Mouse (Mus musculus) right cerebral cortex, postnatal 25 days (tissue): Measurements from ENCODE around the gene Rpap1.

Experiments
- DNase-seq: peaks from one replicate; pipeline ENCODE4 v3.0.0; 2022

Gene Rpap1

DNA sequence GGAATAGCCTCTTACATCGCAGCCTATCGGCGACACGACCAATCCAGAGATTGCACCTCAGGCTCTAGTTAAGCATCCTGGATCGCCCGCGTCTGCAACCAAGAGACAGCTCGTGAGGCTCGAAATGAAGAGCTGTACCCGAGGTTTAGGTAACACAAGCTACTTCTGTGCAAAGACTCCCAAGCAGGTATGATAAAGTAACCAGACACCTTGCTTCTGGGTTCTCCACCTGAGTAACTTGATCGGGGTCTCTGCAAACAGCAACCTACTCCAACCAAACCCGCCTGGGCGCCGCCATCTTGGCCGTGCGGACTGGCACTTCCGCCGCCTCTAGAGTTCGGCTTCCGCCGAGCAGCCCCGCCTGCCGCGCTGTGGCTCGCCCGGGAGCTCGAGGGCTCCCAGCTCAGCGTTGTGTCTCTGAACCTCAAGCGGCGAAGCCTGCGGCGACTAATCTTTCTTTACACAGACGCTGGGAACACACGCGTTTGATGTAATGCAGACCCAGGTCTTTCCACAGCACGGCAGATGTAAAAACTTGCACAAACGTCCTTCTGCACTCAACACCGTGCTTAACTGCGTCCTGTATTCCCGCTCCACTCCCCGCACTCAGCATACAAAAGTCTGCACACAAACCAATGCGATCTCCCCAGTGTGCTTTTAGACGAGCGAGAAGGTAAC, at the start of gene Rpap1:
Rpap1 (minus strand) TSS at position 332 of the 678 bp plus-strand sequence.
- peak; percentile 85 for DNase-seq

DNA sequence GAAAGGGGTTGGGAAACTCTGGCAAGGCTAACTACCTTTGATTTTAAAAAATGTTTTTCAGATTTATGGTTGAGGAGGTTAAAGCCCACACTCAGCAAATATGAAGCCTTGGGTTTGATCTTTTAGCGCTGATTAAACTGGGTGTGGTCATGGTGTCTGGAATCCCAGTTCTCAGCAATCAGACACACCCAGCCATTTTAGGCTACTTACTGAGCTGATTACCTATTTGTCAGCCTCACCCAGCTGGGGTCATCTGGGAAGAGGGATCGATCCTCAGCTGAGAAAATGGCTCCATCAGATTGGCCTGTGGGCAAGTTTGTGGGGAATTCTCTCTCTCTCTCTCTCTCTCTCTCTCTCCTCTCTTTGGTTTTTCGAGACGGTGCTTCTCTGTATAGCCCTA, 46.9 kb upstream of the Rpap1 start:
- DNase-seq = no peak

DNA sequence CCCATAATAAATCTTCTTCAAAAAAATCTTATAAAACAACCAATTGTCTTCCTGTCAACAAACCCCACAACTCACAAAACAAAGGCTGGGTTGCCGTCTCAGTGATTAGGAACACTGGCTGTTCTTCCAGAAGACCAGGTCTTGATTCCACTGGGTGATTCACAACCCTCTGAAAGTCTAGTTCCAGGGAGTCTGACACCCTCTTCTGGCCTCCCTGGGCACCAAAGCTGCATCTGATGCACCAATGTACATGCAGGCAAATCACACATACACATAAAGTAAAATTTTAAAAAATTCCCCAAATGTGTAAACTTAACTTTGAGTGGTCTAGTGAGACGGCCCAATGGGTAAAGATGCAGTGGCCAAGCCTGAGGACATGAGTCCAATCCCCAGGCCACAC, 43.2 kb upstream of the Rpap1 start:
- DNase-seq = no peak

DNA sequence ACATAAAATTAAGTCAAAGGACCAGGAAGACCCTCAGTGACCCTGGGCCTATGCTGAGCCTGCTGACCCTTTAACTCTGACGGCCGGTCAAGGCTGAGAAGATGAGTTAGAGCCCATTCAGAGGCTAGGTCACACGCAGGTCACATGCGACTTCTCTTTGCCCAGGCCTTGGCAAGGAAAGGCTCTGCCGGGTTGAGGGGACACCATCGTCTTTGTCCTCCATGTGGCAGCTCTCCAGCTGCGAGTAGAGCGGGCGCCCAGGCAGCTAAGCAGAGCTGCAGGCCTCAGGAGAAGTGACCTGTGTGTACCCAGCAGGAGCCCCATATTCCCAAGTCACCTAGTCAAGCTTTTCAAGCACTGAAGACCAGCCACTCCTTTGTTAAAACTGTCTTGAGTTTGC, 33.8 kb upstream of the Rpap1 start:
- DNase-seq = peak; percentile 31

DNA sequence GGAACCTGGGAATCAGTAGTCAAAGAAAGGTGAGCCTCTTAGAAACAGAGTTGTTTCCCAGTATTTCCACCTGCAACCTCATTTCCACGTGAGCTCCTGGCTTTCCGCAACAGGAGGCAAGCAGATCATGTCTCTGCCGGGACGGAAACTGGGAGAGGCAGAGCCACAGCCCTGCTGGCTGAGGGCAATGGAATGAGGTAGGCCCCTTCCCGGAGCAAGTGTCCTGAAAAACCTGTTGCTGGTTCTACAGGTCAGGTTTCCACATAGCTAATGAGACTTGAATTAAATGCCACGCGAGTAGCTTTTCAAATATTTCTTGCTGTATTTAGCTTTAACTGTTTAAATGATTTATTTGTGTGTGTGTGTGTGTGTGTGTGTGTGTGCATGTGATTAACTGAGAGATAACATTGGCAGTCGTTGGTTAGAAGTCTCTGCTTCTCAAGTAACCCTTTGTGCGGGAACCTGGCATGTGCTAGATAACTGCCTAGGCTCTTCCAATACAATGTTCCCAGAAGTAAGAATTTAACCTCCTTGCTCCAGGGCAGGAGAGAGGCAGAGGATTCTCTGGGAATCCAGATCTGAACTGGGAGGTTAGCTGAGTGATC, 31.4 kb upstream of the Rpap1 start:
- DNase-seq = no peak

DNA sequence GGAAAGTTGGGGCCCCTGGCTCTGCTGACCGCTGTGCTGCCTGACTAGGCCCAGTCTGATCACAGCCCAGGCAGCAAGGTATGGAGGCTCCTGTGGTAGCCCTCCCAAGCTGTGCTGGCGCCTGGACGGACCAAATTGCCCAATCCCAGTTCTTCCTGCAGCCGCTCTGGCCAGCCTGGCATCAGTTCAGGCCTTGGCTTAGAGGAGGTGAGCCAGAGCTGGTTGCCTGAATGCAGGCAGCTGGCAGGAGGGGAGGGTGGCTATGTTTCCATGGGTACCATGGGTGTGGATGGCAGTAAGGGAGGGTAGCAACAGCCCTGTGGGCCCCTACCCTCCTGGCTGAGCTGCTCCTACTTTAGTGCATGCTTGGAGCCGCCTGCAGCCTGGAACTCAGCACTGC, 29.7 kb upstream of the Rpap1 start:
- DNase-seq = peak; percentile 54

DNA sequence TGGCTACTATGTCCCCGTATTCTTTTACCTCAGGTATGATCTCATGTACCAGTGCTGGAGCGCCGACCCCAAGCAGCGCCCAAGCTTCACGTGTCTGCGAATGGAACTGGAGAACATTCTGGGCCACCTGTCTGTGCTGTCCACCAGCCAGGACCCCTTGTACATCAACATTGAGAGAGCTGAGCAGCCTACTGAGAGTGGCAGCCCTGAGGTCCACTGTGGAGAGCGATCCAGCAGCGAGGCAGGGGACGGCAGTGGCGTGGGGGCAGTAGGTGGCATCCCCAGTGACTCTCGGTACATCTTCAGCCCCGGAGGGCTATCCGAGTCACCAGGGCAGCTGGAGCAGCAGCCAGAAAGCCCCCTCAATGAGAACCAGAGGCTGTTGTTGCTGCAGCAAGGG, 29.3 kb upstream of the Rpap1 start:
- DNase-seq = no peak

DNA sequence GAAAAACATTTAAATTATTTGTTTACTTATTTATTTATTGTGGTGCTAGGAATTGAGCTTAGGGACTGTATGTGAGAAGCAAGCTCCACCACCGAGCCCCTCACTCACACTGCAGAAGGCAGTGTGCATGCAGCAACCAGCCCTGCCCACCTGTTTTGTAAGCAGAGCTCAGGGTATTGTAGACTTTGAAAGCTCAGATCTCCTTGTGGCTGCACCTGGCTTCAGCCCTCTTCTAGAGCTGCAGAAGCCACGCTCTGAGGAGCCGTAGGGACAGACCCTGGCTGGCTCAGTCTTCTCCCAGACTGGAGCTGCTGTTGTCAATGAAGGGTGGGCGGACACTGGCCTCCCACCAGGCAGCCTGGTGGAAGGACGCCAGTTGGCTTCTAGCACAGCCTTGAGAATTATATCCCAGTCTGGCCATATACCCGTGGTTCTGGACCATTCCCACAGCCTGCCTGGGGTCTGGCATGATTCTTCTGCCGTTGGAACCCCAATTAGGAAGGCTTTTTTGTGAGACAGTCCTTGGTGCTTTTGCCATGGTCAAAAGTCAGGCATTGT, 27.1 kb upstream of the Rpap1 start:
- DNase-seq = peak; percentile 73

DNA sequence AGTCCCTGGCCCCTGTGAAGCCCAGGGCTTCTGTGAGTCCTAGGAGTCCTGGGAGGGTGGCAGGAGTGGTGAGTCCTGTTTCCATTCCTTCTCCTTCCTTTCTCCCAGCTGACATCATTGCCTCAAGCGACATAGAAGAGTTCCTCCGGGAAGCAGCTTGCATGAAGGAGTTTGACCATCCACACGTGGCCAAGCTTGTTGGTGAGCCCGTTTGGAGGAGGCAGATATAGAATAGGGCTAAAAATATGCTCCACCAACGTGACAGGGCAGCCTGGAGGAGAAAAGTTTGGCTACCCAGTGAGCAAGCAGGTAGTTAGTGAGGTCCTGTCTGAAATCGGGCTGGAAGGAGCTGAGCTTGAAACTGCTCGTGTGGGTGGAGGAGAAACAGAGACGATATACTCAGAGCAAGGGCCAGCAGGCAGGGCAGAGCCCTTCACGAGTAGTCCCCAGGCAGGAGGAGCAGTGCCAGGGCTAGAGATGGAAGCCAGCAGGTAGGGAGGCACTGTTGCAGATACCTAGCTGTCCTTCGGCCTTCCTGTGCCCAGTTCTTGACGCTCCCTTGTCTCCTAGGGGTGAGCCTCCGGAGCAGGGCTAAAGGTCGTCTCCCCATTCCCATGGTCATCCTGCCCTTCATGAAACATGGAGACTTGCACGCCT, 24.3 kb upstream of the Rpap1 start:
- DNase-seq = peak; percentile 48

DNA sequence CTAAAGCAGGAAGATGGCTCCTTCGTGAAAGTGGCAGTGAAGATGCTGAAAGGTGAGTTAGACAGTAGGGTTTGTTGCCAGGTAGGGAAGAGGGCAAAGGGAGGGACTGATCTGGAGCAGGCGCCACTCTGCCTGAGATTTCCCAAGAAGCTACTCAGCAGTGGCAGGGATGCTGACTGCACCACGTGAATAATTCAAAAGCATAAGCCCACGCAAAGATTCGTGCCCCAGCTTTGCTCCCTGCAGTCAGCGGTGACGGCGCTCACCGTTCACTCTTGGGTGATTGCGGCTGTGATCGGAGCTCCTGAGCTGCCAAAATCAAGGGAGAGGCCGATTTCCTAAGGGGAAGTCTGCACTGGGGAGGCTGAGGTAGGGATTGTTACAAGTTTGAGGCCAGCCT, 23.6 kb upstream of the Rpap1 start:
- DNase-seq = no peak

DNA sequence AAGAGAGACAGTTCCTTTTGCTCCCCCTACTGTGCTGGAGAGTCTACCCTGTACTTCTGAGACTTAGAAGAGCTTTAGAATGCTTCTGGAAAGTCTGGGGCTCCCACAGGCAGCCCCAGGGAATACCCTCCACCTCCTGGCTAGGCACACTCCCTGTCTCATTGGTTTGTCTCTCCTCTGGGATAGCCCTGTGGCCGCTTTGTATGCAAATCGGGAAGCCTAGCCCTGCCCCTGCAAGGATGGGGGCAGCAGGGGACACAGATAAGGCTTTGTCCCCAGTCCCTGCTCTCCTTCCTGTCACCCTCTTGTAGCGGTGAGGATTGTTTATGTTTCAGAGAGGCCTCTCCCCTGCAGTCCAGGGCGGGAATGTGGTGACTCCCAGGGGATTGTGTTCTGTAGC, 21.5 kb upstream of the Rpap1 start:
- DNase-seq = no peak

DNA sequence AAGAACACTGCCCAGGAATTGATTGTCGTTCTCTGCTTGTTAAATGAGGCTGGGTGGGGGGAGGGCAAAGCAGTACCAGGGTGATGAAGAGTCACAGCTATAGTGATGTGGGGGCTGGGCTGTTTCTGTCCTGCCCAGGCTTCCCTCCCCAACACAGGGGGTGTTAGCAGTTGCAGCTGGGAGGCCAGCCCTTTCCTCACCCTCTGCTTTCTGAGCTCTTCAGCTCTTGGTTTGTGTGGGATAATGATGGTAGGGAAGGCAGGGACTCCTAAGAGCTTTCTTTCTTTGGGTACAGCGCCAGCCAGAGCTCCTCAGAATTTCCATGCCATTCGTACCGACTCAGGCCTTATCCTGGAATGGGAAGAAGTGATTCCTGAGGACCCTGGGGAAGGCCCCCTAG, 21.1 kb upstream of the Rpap1 start:
- DNase-seq = no peak

DNA sequence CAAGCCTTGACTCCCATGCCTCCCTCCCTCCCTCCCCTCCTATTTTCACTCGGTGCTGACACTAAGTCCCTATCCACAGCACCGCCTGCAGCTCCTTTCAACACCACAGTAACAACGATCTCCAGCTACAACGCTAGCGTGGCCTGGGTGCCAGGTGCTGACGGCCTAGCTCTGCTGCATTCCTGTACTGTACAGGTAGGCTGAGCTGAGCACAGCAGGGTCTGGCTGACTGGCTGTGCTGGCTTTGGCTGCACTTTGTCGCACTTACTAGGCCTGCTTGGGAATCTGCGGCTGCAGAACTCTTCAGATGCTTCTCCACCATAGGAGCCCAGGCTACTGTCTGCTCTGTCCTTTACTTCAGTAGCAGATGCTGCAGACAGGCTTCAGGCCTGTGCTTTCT, 18.2 kb upstream of the Rpap1 start:
- DNase-seq = no peak

DNA sequence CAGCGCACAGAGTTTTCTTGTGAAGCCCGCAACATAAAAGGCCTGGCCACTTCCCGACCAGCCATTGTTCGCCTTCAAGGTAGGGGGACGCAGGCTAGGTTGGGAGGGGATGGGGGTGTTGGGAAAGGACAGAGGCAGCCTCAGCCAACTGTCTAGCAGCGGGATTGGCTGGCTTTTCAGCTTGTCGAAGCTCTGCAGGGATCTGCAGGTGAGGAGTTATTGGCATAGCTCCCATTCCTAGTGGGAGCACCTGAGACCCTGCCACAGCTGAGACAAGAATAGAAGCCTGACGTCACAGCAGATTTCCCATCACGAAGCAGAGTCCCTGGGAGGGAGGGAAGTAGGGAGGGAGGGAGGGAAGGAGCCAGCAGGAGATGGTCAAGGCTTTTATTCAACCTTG, 17.4 kb upstream of the Rpap1 start:
- DNase-seq = no peak

DNA sequence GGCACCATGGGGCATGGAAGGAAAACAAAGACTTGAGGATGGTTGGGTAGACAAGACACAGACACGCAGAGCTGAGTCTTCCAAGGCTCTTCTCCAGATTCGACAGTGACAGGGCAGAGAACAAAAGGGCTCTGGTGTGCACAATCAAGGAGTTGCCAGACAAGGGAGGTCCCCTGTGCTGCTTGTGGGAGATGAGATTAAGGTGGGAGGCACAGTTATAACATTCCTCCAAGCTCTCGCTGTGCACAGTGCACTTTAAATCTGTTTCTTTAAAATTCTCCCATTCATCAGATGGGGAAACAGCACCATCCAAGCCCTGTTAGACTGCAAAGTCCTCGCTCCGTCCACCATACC, 16.9 kb upstream of the Rpap1 start:
- no peak for DNase-seq

DNA sequence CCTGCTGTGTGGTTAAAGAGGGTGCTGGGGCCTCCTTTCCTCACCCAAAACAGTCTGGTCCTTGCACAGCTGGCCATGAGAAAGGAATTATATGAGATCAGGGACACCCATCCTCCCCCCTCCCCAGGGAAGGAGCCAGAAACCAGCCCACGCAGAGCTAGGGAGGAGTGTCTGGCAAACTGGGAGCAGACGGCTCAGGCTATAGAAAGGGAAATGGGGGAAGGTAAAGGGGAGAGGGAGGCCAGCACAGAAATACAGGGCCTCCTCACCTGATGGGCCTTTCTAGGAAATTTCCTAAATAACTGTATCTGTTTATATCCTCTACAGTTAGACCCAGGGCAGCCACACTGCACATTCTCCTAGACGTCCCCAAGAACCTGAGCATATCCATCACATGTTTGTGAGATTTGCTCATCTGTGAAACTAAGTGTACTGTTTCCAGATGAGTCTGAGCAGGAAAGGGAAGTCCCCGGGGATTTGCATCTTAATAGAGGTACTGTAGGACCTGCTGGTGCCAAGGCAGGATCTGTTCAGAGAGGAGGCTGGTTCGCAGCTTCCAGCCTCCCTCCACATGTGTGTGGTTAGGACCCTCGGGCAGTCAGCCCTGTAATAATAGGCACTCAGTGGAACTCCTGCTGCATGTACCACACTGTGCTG, 16.4 kb upstream of the Rpap1 start:
- peak; percentile 70 for DNase-seq

DNA sequence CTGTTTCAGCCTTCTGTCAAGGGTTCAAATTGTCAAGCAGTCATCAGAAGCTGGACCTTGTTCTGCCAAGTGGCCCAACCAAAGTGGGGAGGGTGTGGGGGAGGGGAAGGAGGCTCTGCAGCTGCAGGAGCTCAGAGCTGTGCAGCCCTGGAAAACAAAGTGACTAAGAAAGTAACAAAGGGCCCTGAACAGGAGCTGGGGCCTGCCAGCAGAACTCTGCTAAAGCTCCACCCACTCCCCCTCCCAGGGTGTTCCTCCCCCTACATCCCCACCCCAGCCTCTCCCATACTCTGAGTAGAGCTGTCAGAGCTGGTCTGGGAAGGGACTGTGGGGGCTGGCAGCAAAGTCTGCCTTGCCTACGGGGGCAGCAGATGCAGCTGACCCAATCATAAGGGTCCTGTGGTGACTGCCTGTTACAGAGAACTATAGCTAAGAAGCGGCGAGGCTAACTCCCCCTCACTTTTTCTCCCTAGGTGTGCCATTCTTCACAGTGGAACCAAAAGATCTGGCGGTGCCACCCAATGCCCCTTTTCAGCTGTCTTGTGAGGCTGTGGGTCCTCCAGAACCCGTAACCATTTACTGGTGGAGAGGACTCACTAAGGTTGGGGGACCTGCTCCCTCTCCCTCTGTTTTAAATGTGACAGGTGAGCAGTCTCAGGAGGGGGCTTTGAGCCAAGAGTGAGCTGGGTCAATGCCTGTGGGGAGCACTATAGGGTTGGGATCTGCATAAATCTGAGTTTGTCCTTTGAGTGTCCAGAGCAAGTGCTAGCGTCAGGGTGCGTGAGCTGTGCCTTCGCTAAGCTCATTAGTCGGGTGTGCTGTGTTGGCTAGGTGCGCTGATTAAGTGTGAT, 15.7 kb upstream of the Rpap1 start:
- peak; percentile 21 for DNase-seq

DNA sequence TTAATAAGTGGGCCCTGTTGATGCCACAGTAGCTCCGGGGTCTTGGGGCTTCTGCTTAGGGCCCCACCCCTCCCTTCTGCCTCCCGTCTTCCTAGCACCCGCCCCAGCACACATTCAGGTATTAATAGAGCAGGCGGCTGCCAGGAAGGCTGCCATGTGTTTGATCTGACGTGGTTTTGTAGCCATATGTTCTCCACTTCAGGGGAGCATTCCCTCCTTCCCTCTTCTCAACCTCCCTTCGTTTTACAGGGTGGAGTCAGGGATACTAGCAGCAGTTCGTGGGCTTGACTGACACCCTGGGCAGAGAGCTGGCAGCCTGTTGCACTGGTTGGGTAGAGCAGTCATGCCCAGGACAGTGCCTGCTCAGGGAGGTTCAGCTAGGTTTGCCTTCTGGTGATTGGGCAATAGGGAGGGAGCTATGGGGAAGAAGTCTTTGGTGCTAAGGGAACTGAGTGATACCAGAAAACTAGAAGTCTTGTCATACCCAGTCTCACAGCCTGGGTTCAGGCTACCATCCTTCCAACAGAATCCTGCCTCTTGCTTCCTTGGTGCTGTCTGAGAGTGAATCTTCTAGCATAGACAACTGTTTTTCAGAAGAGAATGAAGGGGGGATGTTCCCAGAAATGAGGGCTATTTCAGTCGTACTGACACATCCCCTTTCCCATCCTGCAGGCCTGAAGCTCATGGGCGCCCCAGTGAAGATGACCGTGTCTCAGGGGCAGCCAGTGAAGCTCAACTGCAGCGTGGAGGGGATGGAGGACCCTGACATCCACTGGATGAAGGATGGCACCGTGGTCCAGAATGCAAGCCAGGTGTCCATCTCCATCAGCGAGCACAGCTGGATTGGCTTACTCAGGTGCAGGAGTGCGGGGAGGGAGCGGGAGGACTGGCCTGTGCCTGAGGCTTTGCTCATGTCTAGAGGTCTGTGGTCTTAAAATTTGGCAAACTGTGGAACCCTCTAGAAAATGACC, 13.8 kb upstream of the Rpap1 start:
- peak; percentile 75 for DNase-seq

DNA sequence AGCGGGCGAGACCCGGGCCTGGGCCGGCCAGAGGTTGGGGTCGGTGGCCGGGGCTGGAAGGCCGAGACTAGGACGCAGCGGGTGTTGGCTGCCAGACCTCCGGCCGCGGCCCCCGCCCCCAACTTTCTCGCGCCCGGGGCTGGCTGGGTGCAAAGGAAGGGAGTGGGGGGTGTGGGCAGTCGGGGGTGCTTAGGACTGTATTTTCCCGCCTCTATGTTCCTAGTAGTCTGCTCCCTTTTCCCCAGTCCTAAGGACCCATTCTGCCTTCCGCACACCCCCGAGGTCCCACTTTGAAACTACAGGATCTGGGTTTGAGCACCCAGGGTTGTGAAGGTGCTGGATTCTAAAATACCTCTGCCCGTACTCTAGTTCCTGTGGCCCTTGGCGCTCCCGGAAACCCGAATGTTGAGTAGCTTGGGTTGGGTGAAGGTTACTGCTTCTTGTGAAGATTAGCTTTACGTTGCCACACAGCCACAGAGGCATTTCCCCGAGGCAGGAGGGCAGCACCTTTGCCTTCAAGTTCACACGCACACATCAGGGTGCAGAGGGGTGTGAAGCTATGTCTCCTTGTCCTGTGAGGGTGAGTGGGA, 12.7 kb upstream of the Rpap1 start:
- peak; percentile 31 for DNase-seq

DNA sequence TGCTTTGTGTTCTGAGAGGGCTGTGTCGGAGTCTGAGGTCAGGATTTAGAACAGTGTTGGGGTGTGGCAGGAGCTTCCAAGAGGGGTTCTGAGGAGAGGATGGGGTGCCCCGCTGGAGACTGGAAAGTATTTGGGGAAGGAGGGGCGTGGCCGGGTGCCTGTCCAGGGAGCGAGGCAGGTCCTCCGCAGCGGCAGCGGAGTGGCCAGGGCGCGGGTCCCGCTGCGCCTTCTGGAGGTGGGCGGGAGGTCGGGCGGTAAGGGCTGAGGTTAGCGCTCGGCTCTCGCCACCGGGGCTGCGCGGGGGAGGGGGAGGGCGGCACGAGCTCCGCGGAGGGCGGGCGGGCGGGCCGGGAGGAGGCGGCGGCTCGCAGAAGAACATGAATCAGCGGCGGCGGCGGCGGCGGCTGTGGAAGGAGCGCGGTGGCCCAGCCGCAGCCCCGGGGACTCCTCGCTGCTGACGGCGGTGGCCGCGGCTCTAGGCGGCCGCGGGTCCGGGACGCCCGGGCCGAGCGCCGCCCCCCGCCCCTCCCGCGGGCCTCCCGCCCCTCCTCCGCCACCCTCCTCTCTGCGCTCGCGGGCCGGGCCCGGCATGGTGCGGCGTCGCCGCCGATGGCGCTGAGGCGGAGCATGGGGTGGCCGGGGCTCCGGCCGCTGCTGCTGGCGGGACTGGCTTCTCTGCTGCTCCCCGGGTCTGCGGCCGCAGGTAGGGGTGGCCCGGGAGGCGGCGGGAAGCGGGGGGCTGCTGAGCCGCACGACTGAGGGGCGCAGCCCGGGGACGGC, 12.0 kb upstream of the Rpap1 start:
- DNase-seq = peak; percentile 60
